Mouse (Mus musculus): ENCODE results near the gene Oaz3. TPM values are rescaled to one million over a fixed set of nuclear protein-coding genes. Genes with fewer than 3 reads are reported as not detected.

Gene Oaz3
- total RNA-seq, 2 experiments from 2014 or later, result not detected

- Histone ChIP-seq H3K4me3 (no peak overlapping the region), H3K27ac (no peak overlapping the region)
- intact Hi-C loops (cut with DNase I), result no loop called here
- DNase-seq (ENCODE audit: extremely low spot score in 1 of 2, low spot score in 2 of 2), result no peak
- no peak for TF ChIP-seq CTCF (IDR thresholded peaks at IDR 0.05)
Measured at GRCm38 (mm10) chr3:94449377-94449776, 5.7 kb upstream of the Oaz3 start.

- TF ChIP-seq CTCF (IDR thresholded peaks at IDR 0.05), result no peak
Measured at GRCm38 (mm10) chr3:94442951-94443596, 641 bp downstream of the Oaz3 start, which contains the start of gene Mrpl9. TSS of gene Mrpl9 (plus strand) at chr3:94443318.

GRCm38 (mm10) chr3:94441182-94441581 lies 2.5 kb downstream of the Oaz3 start:
- H3K27ac ChIP-seq, result no peak overlapping the region
- no peak overlapping the region for H3K4me3 ChIP-seq
- peak; percentile 54 for TF ChIP-seq CTCF (IDR thresholded peaks at IDR 0.05)
- intact Hi-C loops (cut with DNase I), result loop anchor here (5.0 kb wide), 1 partner anchor 74 kb away; no protein-coding TSS in a partner anchor
- peak in 1 of 2 experiments; percentile 25 for DNase-seq (ENCODE audit: extremely low spot score in 1 of 2, low spot score in 2 of 2)

More at GRCm38 (mm10) chr3:94442951-94443596, 641 bp downstream of the Oaz3 start, which contains the start of gene Mrpl9:
- Histone ChIP-seq H3K4me3 (peak within 1 kb of the TSS; percentile 91), H3K27ac (peak within 1 kb of the TSS; percentile 87)
- intact Hi-C loops (cut with DNase I), result loop anchor here (2.0 to 5.0 kb wide), 2 partner anchors 76 to 140 kb away; partner anchors contain the start of gene Snx27
- DNase-seq (ENCODE audit: extremely low spot score in 1 of 2, low spot score in 2 of 2), result peak; percentile 95 to 98

GRCm38 (mm10) chr3:94436420-94436819 lies 7.3 kb downstream of the Oaz3 start:
- intact Hi-C loops (cut with DNase I), result no loop called here
- no peak overlapping the region for H3K27ac ChIP-seq
- no peak for TF ChIP-seq CTCF (IDR thresholded peaks at IDR 0.05)

GRCm38 (mm10) chr3:94434305-94434704 lies 9.4 kb downstream of the Oaz3 start:
- no peak for DNase-seq (ENCODE audit: extremely low spot score in 1 of 2, low spot score in 2 of 2)
- TF ChIP-seq CTCF (IDR thresholded peaks at IDR 0.05), result no peak
- intact Hi-C loops (cut with DNase I), result no loop called here
- Histone ChIP-seq H3K27ac (no peak overlapping the region), H3K4me3 (no peak overlapping the region)

More at GRCm38 (mm10) chr3:94436420-94436819, 7.3 kb downstream of the Oaz3 start:
- H3K4me3 ChIP-seq, result no peak overlapping the region
- DNase-seq (ENCODE audit: extremely low spot score in 1 of 2, low spot score in 2 of 2), result no peak

GRCm38 (mm10) chr3:94430980-94431379 lies 12.7 kb downstream of the Oaz3 start:
- no peak for DNase-seq (ENCODE audit: extremely low spot score in 1 of 2, low spot score in 2 of 2)
- no peak for TF ChIP-seq CTCF (IDR thresholded peaks at IDR 0.05)
- Histone ChIP-seq H3K27ac (no peak overlapping the region), H3K4me3 (no peak overlapping the region)
- intact Hi-C loops (cut with DNase I), result no loop called here

- peak; percentile 34 for TF ChIP-seq CTCF (IDR thresholded peaks at IDR 0.05)
- Histone ChIP-seq H3K4me3 (peak within 1 kb of the TSS; percentile 88), H3K27ac (peak within 1 kb of the TSS; percentile 87)
- peak; percentile 97 to 98 for DNase-seq (ENCODE audit: extremely low spot score in 1 of 2, low spot score in 2 of 2)
- intact Hi-C loops (cut with DNase I), result loop anchor here (2.0 kb wide), 1 partner anchor 46 kb away; no protein-coding TSS in a partner anchor
Measured at GRCm38 (mm10) chr3:94413031-94413679, 30.6 kb downstream of the Oaz3 start, which contains the start of gene Tdrkh. TSS of gene Tdrkh (plus strand) at chr3:94413273.

- TF ChIP-seq CTCF (IDR thresholded peaks at IDR 0.05), result no peak
- DNase-seq (ENCODE audit: extremely low spot score in 1 of 2, low spot score in 2 of 2), result peak in 1 of 2 experiments; percentile 36
- Histone ChIP-seq H3K4me3 (peak overlapping the region; percentile 88), H3K27ac (peak overlapping the region; percentile 87)
- intact Hi-C loops (cut with DNase I), result loop anchor here (2.0 kb wide), 1 partner anchor 46 kb away; no protein-coding TSS in a partner anchor
Measured at GRCm38 (mm10) chr3:94412530-94412929, 31.2 kb downstream of the Oaz3 start.

- no peak for TF ChIP-seq CTCF (IDR thresholded peaks at IDR 0.05)
- intact Hi-C loops (cut with DNase I), result no loop called here
- no peak for DNase-seq (ENCODE audit: extremely low spot score in 1 of 2, low spot score in 2 of 2)
- Histone ChIP-seq H3K27ac (no peak overlapping the region), H3K4me3 (no peak overlapping the region)
Measured at GRCm38 (mm10) chr3:94405561-94405960, 38.2 kb downstream of the Oaz3 start.

- peak; percentile 54 to 57 for DNase-seq (ENCODE audit: extremely low spot score in 1 of 2, low spot score in 2 of 2)
- Histone ChIP-seq H3K4me3 (no peak overlapping the region), H3K27ac (no peak overlapping the region)
- intact Hi-C loops (cut with DNase I), result no loop called here
- no peak for TF ChIP-seq CTCF (IDR thresholded peaks at IDR 0.05)
Measured at GRCm38 (mm10) chr3:94404366-94405054, 39.2 kb downstream of the Oaz3 start.

DNA sequence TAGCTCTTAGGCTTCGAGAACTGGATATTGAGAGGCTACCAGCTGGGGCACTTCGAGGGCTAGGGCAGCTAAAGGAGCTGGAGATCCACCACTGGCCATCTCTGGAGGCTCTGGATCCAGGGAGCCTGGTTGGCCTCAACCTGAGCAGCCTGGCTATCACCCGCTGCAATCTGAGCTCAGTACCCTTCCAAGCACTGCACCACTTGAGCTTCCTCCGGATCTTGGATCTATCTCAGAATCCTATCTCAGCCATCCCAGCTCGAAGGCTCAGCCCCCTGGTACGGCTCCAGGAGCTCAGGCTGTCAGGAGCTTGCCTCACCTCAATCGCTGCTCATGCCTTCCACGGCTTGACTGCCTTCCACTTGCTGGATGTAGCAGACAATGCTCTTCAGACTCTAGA lies 41.3 kb downstream of the Oaz3 start:
- no peak for TF ChIP-seq CTCF (IDR thresholded peaks at IDR 0.05)
- no peak overlapping the region for H3K4me3 ChIP-seq
- intact Hi-C loops (cut with DNase I), result no loop called here
- H3K27ac ChIP-seq, result no peak overlapping the region
- no peak for DNase-seq (ENCODE audit: extremely low spot score in 1 of 2, low spot score in 2 of 2)

All from left cerebral cortex, adult 2 months (tissue).